ENCODE assay signal across 8 mouse cellular contexts in genomic region chr17:43667290-43667843, GRCm38 (mm10). TPM values are rescaled to one million over a fixed set of nuclear protein-coding genes. Genes with fewer than 3 reads are reported as not detected.
A peak's percentile ranks its signal among the peaks of the same experiment; 100 is the strongest.
DNase-seq lines count a peak whose midpoint lies in the region; ATAC-seq and TF ChIP-seq lines count a peak whose summit lies in the region.

Cyp39a1 (plus strand) TSS chr17:43667425.

- H3K4me2 ChIP-seq in CH12.LX (ENCODE audit: insufficient read depth, low read depth, poor library complexity, severe bottlenecking), result no peak within 1 kb of the TSS
- peak within 1 kb of the TSS; percentile 69 for H3K4me2 ChIP-seq in forebrain, embryonic 15.5 days (replicated peaks)
- H3K4me2 ChIP-seq in liver, embryonic 15.5 days, result peak within 1 kb of the TSS; percentile 82

- no peak for TF ChIP-seq POLR2A in CH12.LX (IDR thresholded peaks at IDR 0.05; ENCODE audit: low read depth, low read length)

- no peak for TF ChIP-seq CTCF in CH12.LX (conservative IDR thresholded peaks at IDR 0.05 in 1 of 2, IDR thresholded peaks at IDR 0.05 in 1 of 2; ENCODE audit: low read depth in 2 of 2, low read length in 2 of 2)

- no peak for TF ChIP-seq EP300 in CH12.LX (IDR thresholded peaks at IDR 0.05; ENCODE audit: low read length)

- no peaks in the 10 kb centered on the region for H3K79me2 ChIP-seq in CH12.LX (replicated peaks; ENCODE audit: control insufficient read depth, extremely low read depth, insufficient read depth, poor library complexity, severe bottlenecking)

- DNase-seq in cerebellum, adult 9-10 months, result peak; percentile 36
- DNase-seq in cerebellum, adult 9-11 months, result no peak
- DNase-seq in CH12.LX (ENCODE audit: extremely low read depth), result no peak
- DNase-seq in layer of hippocampus, adult 11-12 months (ENCODE audit: low spot score), result no peak
- no peak for DNase-seq in gastrocnemius, adult 18-20 months (ENCODE audit: low spot score)

- peak; percentile 1; the same call in 1 of the 2 replicates for ATAC-seq in forebrain, embryonic 15.5 days (replicated peaks)
- ATAC-seq in liver, embryonic 15.5 days (ENCODE audit: insufficient read depth), result no peak; the same call in 1 of the 2 replicates
- ATAC-seq in cerebellum, adult (ENCODE audit: insufficient number of reproducible peaks, low FRiP score, low TSS enrichment), result no peak

- no peak for TF ChIP-seq RAD21 in CH12.LX (IDR thresholded peaks at IDR 0.05; ENCODE audit: low read depth, low read length)

- no peaks in the 10 kb centered on the region for H3K4me1 ChIP-seq in CH12.LX (ENCODE audit: control insufficient read depth in 1 of 2, insufficient read depth in 2 of 2)
- H3K4me1 ChIP-seq in forebrain, embryonic 15.5 days, result peaks cover 28% of the 10 kb centered on the region
- peaks cover 19% of the 10 kb centered on the region; the same call in 1 of the 2 replicates for H3K4me1 ChIP-seq in liver, embryonic 15.5 days (replicated peaks)

- H3K27ac ChIP-seq in CH12.LX (ENCODE audit: insufficient read depth, low read depth), result no peak within 1 kb of the TSS
- peak within 1 kb of the TSS; percentile 66 for H3K27ac ChIP-seq in forebrain, embryonic 15.5 days (replicated peaks)
- H3K27ac ChIP-seq in liver, embryonic 15.5 days (replicated peaks), result no peak within 1 kb of the TSS

- peak within 1 kb of the TSS in 1 of 3 experiments; percentile 61 for H3K4me3 ChIP-seq in CH12.LX (replicated peaks in 1 of 3; ENCODE audit: low read depth in 2 of 3, low read length in 2 of 3, poor library complexity in 1 of 3)
- H3K4me3 ChIP-seq in forebrain, embryonic 15.5 days, result peak within 1 kb of the TSS; percentile 82
- H3K4me3 ChIP-seq in liver, embryonic 15.5 days (replicated peaks), result peak within 1 kb of the TSS; percentile 63

- WGBS in forebrain, embryonic 15.5 days, result 0% methylated on average over 17 of the region's 17 CpGs
- 2% methylated on average over 17 of the region's 17 CpGs for WGBS in liver, embryonic 15.5 days (ENCODE audit: insufficient replicate concordance)

- H3K9me3 ChIP-seq in CH12.LX (replicated peaks; ENCODE audit: low read length), result peaks cover 20% of the 10 kb centered on the region
- H3K9me3 ChIP-seq in forebrain, embryonic 15.5 days, result no peaks in the 10 kb centered on the region
- no peaks in the 10 kb centered on the region for H3K9me3 ChIP-seq in liver, embryonic 15.5 days (replicated peaks)

- in situ Hi-C loops in CH12.LX (cut with MboI; ENCODE audit: low pct_ligation_motif_present, low pct_unique_long_range_greater_than_20kb, low sequenced_read_pairs), result no loop called here

- H3K36me3 ChIP-seq in CH12.LX (replicated peaks in 1 of 2; ENCODE audit: control insufficient read depth in 1 of 2, insufficient read depth in 1 of 2, low read length in 1 of 2), result no peaks in the 10 kb centered on the region
- H3K36me3 ChIP-seq in forebrain, embryonic 15.5 days, result peaks cover 9% of the 10 kb centered on the region; the same call in 1 of the 2 replicates
- H3K36me3 ChIP-seq in liver, embryonic 15.5 days (replicated peaks), result no peaks in the 10 kb centered on the region

- no peaks in the 10 kb centered on the region for H3K27me3 ChIP-seq in CH12.LX (replicated peaks)
- H3K27me3 ChIP-seq in forebrain, embryonic 15.5 days, result no peaks in the 10 kb centered on the region
- peaks cover 9% of the 10 kb centered on the region; the same call in 1 of the 2 replicates for H3K27me3 ChIP-seq in liver, embryonic 15.5 days

- dilution Hi-C loops in CH12.LX (cut with MboI; ENCODE audit: extremely low pct_ligation_motif_present, extremely low pct_unique_long_range_greater_than_20kb, low sequenced_read_pairs), result no loop called here

- H3K9ac ChIP-seq in CH12.LX (ENCODE audit: insufficient read depth, low read depth), result no peak within 1 kb of the TSS
- H3K9ac ChIP-seq in forebrain, embryonic 15.5 days (replicated peaks), result peak within 1 kb of the TSS; percentile 85
- H3K9ac ChIP-seq in liver, embryonic 15.5 days, result peak within 1 kb of the TSS; percentile 29

TF ChIP-seq in CH12.LX, 34 proteins besides CTCF, POLR2A, EP300 and RAD21:
- peak; percentile 82 for TF ChIP-seq ZNF384 (IDR thresholded peaks at IDR 0.05; ENCODE audit: low read depth, low read length)
- TF ChIP-seq TCF12 (IDR thresholded peaks at IDR 0.05; ENCODE audit: low read depth, low read length), result no peak

RNA-seq across cellular contexts. Expression of gene Cyp39a1, which starts in this region (rescaled TPM):
- total RNA-seq in CH12.LX (2012; rRNA removed), result 0.04 and 0.08 TPM in 2 replicates
- total RNA-seq in CH12.LX (2014; rRNA removed), result 0.09 and 0.16 TPM in 2 replicates
- 0.31 and 0.43 TPM in 2 replicates for polyA plus RNA-seq in CH12.LX (2012; ENCODE audit: insufficient read length, low read depth)
- 21.8 and 24.1 TPM in 2 replicates for polyA plus RNA-seq in forebrain, embryonic 15.5 days (2015; fragmentation: Nextera tagmentation; extraction: Ambion mirVana)
- 9.6 and 10.2 TPM in 2 replicates for polyA plus RNA-seq in liver, embryonic 15.5 days (2015; fragmentation: Nextera tagmentation; extraction: Ambion mirVana)
- 1 to 10 TPM; 3.1 to 3.8 TPM for total RNA-seq in gastrocnemius, adult 18-20 months (2021)
